Mouse (Mus musculus) adrenal gland, adult 8-10 months (tissue): ENCODE results near the gene Gli3. TPM values are rescaled to one million over a fixed set of nuclear protein-coding genes. Genes with fewer than 3 reads are reported as not detected.

ENCODE experiments used
- DNase-seq: peaks from one replicate; pipeline ENCODE4 v3.0.0; 2022
- total RNA-seq, 4 experiments: library from RNA; stranded (reverse); gene quantifications; 2 replicates each; pipeline ENCODE4 v1.2.4; 2022

Gli3 gene
- total RNA-seq, result 1 to 10 TPM; 4.4 to 7.1 (median 5.9) TPM

GRCm38 (mm10) chr13:15462830-15463491 lies at the start of gene Gli3:
Gene Gli3, plus strand, starts transcription at chr13:15463235.
- DNase-seq, result peak; percentile 68

- DNase-seq, result no peak
Observed at GRCm38 (mm10) chr13:15421182-15421750, 41.8 kb upstream of the Gli3 start.

DNA sequence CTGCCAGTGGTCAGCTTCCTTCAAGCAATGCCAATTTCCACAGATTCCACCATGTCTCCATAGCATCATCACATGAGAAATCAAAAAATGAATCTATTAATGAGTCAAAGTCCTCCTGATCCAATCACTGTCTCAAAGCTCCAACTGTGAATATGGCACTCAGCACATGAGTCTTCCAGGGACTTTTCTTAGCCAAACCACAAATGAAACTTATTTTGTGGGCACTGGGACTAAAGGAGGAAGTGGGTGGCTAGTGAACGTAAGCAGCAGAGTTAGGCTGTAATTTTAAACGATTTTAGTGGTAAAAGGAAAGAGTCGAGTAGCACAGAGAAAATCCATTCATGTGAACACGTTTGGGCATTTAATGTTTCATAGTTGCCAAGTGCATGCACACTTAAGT lies 21.0 kb upstream of the Gli3 start:
- no peak for DNase-seq

DNA sequence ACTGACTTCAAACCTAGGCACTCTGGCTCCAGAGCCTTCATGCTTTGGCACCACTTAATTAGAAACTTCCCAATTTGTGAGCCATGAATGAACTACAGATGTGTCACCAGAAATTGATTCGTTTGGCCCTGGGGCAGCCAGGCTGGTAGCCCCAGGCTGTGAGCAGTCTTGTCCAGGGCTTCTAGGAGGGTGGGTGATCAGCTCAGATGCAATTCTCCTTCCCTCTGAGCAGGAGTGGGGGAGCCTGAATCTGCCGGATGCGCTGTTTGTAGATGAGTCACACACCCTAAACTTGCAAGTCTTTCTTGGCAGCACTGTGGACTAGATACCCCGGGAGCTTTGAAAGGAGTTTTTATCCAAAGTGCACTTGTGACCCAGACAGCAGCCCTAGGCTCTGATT lies 18.7 kb upstream of the Gli3 start:
- DNase-seq, result no peak

DNA sequence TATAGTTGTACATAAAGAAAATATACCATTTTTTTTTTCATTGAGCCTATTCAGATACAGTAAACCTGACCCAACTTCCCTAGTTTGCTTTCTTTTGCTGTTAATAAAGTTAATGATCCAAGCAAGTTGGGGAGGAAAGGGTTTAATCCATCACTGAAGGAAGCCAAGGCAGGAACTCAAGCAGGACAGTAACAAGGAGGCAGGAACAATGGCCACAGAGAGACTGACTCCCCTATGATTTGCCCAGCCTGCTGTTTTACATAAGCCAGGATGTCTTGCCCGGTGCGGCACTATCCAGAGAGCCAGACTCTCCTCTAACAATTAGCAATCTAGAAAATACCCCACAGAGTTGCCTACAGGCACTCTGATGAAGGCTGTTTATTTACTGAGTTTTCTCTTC lies 17.4 kb upstream of the Gli3 start:
- DNase-seq, result no peak

DNA sequence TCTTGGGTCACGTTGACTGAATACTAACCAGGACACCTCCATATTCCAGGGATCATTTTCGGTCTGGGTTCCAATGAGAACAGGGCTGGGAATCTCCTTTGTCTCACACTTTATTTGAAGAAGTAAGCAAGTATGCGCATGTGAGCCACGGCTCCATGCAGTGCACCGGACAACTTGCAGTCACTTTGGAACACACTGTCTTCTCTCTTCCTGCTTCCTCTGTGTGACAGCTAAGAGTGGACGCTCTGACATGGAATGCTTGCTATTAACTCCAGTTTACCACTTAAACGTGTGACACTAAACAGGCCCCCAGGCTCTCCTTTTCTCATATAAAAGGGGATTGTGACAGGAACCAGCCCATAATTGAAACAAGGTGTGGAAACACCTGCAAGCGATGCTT lies 17.0 kb upstream of the Gli3 start:
- no peak for DNase-seq

DNA sequence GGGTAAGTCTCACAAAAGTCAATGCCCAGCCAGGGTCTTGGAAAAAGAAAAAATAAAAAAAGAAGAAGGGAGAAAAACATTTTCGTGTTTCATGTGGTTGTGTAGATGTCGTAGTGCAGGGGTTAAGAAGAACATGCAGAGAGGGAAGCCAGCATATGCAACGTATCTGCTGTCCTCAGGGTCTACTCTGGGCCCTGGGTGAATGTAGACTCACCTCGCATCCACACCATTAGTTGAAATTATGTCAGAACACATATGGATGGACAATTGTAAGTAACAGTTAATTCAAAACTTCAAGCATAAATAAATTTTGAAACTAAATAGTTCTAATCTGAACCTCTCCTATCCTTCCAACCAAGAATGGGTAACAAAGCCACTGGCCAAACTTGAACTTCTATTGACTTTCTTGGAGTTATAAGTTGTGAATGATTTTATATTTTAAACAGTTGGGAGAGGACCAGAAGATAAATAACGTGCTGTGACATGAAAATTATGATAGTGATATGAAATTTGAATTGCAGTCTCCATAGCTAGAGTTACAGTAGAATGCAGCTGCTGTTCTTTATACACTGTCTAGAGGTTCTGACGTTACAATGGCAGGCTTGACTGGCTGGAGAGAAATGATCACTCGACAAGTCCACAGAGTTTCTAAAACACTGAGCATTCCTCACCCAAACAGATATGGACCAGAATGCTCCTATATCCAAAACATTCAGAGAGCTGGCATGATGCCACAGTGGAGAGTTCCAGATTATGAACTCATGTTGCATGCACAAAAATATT lies 16.1 kb upstream of the Gli3 start:
- DNase-seq, result no peak

- no peak for DNase-seq
Observed at GRCm38 (mm10) chr13:15450941-15451340, 12.1 kb upstream of the Gli3 start.

DNA sequence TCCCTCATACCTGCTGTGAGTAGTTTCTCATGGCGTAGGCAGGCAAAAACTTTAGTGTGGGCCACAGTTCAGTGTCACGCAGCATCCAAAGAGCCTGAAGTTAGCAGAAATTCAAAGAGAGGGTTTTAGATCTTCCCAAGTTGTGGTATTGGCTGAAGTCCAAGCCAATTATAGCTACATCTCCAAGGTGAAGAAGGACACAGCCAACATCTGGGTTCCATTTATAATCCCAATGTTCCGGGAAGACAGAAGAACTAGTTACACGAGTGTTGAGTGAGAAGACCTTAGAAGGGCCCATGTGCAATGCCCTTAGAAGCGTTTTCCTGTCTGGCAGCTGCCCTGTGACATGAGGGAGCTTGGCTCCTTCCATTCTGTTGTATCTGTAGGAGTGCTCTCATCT lies 5.2 kb upstream of the Gli3 start:
- DNase-seq, result no peak

DNA sequence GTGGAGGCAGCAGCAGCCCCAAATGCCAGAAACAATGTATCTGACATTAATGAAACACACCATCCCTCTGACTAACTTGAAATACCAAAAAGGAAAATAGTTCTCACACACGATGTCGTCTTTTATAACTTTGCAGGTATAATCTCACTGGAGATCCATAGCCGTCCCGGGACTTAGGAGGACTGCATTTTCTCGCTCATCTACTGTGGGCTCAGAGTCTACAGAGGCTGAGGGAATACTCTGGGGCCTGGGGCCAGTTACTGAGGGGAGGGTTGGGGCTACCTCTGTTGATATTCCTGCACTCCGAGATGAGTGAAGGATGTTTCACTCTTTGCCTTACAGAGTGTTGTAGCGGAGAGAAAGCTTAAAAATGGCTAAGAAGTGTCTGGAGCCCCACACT lies 1.1 kb upstream of the Gli3 start:
- no peak for DNase-seq

DNA sequence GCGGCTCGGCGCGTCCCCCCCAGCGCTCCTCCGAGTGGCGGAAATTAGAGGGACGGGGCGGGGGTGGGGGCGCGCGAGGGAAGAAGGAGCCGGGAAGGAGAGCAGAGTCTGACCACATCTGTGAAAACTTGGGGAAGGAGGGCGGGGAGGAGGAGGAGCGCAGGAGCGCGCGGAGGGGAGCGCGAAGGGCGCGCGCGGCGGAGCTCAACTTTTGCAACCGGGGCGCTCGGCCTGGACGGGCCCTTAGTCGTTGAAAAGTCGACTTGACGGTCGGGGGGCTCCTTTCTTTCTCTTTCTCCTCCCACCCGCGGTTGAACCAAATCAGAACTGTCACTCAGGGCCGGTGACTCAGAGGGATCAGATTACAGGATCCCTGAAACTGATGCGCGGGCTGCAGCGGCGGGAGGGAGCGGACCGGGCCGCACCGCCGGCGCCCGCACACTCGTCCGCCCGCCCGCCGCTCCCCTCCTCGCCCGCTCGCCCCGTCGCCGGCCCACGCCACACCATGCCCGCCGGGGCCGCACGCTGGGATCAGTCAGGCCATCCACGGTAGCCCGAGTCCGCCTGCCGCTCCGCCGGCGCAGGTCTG lies 551 bp downstream of the Gli3 start:
- peak; percentile 30 for DNase-seq

GRCm38 (mm10) chr13:15464081-15464526 lies 1.1 kb downstream of the Gli3 start:
- DNase-seq, result peak; percentile 13

GRCm38 (mm10) chr13:15464741-15465250 lies 1.8 kb downstream of the Gli3 start:
- DNase-seq, result no peak

DNA sequence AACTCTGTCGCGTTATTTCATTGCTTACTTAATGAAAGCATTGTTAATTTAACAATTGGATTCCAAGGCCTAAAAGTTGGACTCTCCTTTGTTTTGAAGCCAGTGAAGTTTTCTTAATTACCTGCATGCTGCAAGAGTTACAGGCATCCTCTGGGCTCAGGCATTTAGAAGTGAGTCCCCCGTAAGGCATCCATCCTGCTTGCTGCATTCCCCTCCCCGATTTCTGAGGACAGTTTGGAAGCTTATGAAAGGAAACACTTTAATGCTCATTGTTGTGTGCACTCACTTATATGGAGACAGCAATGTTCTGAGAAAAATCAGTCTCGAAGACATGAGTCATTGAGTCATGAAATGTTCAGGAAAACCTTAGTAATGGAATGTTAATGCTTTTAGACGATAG lies 3.5 kb downstream of the Gli3 start:
- no peak for DNase-seq

- no peak for DNase-seq
Observed at GRCm38 (mm10) chr13:15467409-15467808, 4.4 kb downstream of the Gli3 start.

DNA sequence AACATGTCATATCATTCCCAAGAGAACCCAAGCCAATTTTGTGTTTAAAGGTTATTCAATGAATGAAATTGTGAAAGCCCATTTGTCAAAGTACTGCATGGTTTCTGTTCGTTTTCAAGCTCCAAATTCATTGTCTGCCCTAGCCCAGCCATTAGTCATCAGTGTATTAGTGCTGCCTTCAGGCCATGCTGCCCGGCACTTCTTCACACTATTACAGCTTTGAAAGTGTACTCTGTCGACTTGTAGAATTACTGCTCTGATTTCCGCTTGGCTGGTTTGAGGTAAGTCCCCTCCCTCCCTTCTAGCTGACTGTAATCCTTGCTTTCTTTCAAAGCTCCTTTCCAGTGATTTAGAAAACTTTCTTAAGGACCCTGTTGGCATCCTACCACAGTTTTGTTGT lies 5.4 kb downstream of the Gli3 start:
- no peak for DNase-seq

DNA sequence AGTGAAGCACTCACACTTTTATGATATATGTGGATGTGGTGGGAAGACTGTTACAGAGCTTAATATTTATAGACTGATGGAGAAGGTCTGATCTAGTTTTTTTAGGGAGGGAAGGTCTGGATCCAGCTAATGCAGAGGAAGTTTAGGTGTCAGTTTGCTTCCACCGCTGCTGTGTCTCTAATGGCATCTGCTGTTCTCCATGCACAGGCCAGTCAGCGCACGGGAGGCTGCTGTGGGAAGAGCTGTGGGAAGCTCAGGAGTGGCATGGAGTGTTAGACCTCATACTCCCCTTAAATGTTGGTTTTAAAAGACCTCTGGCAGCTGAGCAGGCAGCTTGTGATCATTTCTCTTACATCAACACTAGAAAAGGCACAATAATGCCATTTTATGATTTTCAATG lies 7.0 kb downstream of the Gli3 start:
- DNase-seq, result no peak

DNA sequence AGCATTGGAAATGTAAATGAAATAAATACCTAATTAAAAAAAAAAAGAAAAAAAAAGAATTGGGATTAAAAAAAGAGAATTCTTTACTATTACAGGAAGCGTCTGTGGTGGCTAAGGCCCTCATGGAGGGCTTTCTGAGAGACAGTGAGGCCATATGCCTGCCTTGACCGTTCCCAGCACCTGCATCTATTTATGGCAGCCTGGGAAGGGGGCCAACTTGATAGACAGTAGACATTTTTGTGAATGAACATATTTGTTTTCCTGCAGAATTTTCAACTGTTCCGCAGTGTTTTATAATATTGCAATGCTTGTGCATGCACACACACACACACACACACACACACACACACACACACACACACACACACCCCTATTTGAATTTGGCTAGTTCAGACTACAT lies 9.7 kb downstream of the Gli3 start:
- DNase-seq, result no peak

DNA sequence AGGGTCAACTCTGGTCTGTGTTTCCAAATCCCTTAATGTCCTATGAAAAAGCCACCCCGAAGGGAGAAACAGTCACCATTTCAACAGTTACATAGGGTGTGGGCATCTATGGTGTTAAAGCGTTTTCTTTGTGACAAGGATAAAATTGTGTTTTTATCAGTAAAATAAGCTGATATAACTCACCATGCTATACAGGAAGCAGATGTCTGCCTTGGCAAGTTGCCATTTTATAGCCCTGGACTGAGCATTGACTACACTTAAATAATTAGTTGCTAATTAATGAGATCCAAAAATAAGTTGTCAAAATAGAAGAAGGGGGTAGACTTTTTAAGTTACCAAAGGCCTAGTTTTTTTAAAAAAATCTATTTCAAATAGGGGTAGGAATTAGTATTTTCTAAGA lies 11.4 kb downstream of the Gli3 start:
- no peak for DNase-seq

- DNase-seq, result no peak
Observed at GRCm38 (mm10) chr13:15486033-15486891, 23.2 kb downstream of the Gli3 start.

GRCm38 (mm10) chr13:15487334-15487733 lies 24.3 kb downstream of the Gli3 start:
- no peak for DNase-seq

- DNase-seq, result no peak
Observed at GRCm38 (mm10) chr13:15488065-15488464, 25.0 kb downstream of the Gli3 start.
